Mouse (Mus musculus): Measurements from ENCODE around the gene Fam206a. TPM values are rescaled to one million over a fixed set of nuclear protein-coding genes. Genes with fewer than 3 reads are reported as not detected.

The Fam206a gene
- polyA plus RNA-seq, 1 experiment: 9.7 TPM

GRCm38 (mm10) chr4:56845896-56846533 is 43.9 kb downstream of the Fam206a start:
- Histone ChIP-seq H3K4me1 (ENCODE audit: control insufficient read depth, insufficient read depth, low read length) (peaks cover 4% of the 10 kb centered on the region; the same call in 1 of the 2 replicates), H3K27me3 (ENCODE audit: control insufficient read depth, insufficient read depth, low read length) (no peaks in the 10 kb centered on the region), H3K27ac (ENCODE audit: insufficient read depth, low read length) (no peak overlapping the region), H3K4me3 (replicated peaks; ENCODE audit: insufficient read depth, low read depth, low read length) (no peak overlapping the region)
- 72% methylated on average over 12 of the region's 12 CpGs for WGBS
- TF ChIP-seq CTCF (IDR thresholded peaks at IDR 0.05; ENCODE audit: borderline replicate concordance, insufficient read depth, low read depth, low read length) (no peak), POLR2A (IDR thresholded peaks at IDR 0.05; ENCODE audit: borderline replicate concordance, insufficient read depth, low read length) (no peak)
- no peak for DNase-seq

GRCm38 (mm10) chr4:56847400-56847799 is 45.3 kb downstream of the Fam206a start:
- no peaks in the 10 kb centered on the region for H3K27me3 ChIP-seq (ENCODE audit: control insufficient read depth, insufficient read depth, low read length)
- no peak for DNase-seq
- H3K4me1 ChIP-seq (ENCODE audit: control insufficient read depth, insufficient read depth, low read length): peaks cover 4% of the 10 kb centered on the region; the same call in 1 of the 2 replicates
- no peak for TF ChIP-seq CTCF (IDR thresholded peaks at IDR 0.05; ENCODE audit: borderline replicate concordance, insufficient read depth, low read depth, low read length)
- no peak for TF ChIP-seq POLR2A (IDR thresholded peaks at IDR 0.05; ENCODE audit: borderline replicate concordance, insufficient read depth, low read length)
- 98% methylated on average over 3 of the region's 3 CpGs for WGBS
- no peak overlapping the region for H3K27ac ChIP-seq (ENCODE audit: insufficient read depth, low read length)
- no peak overlapping the region for H3K4me3 ChIP-seq (replicated peaks; ENCODE audit: insufficient read depth, low read depth, low read length)

GRCm38 (mm10) chr4:56848044-56848443 is 45.9 kb downstream of the Fam206a start:
- no peak for TF ChIP-seq POLR2A (IDR thresholded peaks at IDR 0.05; ENCODE audit: borderline replicate concordance, insufficient read depth, low read length)
- TF ChIP-seq CTCF (IDR thresholded peaks at IDR 0.05; ENCODE audit: borderline replicate concordance, insufficient read depth, low read depth, low read length): no peak
- no peaks in the 10 kb centered on the region for H3K27me3 ChIP-seq (ENCODE audit: control insufficient read depth, insufficient read depth, low read length)
- 82% methylated on average over 6 of the region's 6 CpGs for WGBS
- no peak overlapping the region for H3K27ac ChIP-seq (ENCODE audit: insufficient read depth, low read length)
- no peak overlapping the region for H3K4me3 ChIP-seq (replicated peaks; ENCODE audit: insufficient read depth, low read depth, low read length)
- DNase-seq: no peak
- H3K4me1 ChIP-seq (ENCODE audit: control insufficient read depth, insufficient read depth, low read length): peaks cover 4% of the 10 kb centered on the region; the same call in 1 of the 2 replicates

GRCm38 (mm10) chr4:56850724-56851123 is 48.6 kb downstream of the Fam206a start:
- H3K4me3 ChIP-seq (replicated peaks; ENCODE audit: insufficient read depth, low read depth, low read length): no peak overlapping the region
- H3K4me1 ChIP-seq (ENCODE audit: control insufficient read depth, insufficient read depth, low read length): peaks cover 4% of the 10 kb centered on the region; the same call in 1 of the 2 replicates
- H3K27ac ChIP-seq (ENCODE audit: insufficient read depth, low read length): no peak overlapping the region
- H3K27me3 ChIP-seq (ENCODE audit: control insufficient read depth, insufficient read depth, low read length): no peaks in the 10 kb centered on the region
- 6% methylated on average over 6 of the region's 6 CpGs for WGBS
- peak; percentile 20 to 25 for DNase-seq
- no peak for TF ChIP-seq CTCF (IDR thresholded peaks at IDR 0.05; ENCODE audit: borderline replicate concordance, insufficient read depth, low read depth, low read length)
- TF ChIP-seq POLR2A (IDR thresholded peaks at IDR 0.05; ENCODE audit: borderline replicate concordance, insufficient read depth, low read length): no peak

- Histone ChIP-seq H3K4me3 (replicated peaks; ENCODE audit: insufficient read depth, low read depth, low read length) (no peak overlapping the region), H3K4me1 (ENCODE audit: control insufficient read depth, insufficient read depth, low read length) (no peaks in the 10 kb centered on the region), H3K27ac (ENCODE audit: insufficient read depth, low read length) (no peak overlapping the region), H3K27me3 (ENCODE audit: control insufficient read depth, insufficient read depth, low read length) (no peaks in the 10 kb centered on the region)
- 94% methylated on average over 5 of the region's 5 CpGs for WGBS
- no peak for DNase-seq
- TF ChIP-seq CTCF (IDR thresholded peaks at IDR 0.05; ENCODE audit: borderline replicate concordance, insufficient read depth, low read depth, low read length): no peak
- TF ChIP-seq POLR2A (IDR thresholded peaks at IDR 0.05; ENCODE audit: borderline replicate concordance, insufficient read depth, low read length): no peak
Measured at GRCm38 (mm10) chr4:56855935-56856334, 53.8 kb downstream of the Fam206a start.

- DNase-seq: no peak
- Histone ChIP-seq H3K4me3 (replicated peaks; ENCODE audit: insufficient read depth, low read depth, low read length) (no peak overlapping the region), H3K4me1 (ENCODE audit: control insufficient read depth, insufficient read depth, low read length) (no peaks in the 10 kb centered on the region), H3K27ac (ENCODE audit: insufficient read depth, low read length) (no peak overlapping the region), H3K27me3 (ENCODE audit: control insufficient read depth, insufficient read depth, low read length) (no peaks in the 10 kb centered on the region)
- TF ChIP-seq CTCF (IDR thresholded peaks at IDR 0.05; ENCODE audit: borderline replicate concordance, insufficient read depth, low read depth, low read length) (no peak), POLR2A (IDR thresholded peaks at IDR 0.05; ENCODE audit: borderline replicate concordance, insufficient read depth, low read length) (no peak)
- 87% methylated on average over 8 of the region's 8 CpGs for WGBS
Measured at GRCm38 (mm10) chr4:56856371-56856949, 54.3 kb downstream of the Fam206a start.

- no peak for DNase-seq
- TF ChIP-seq POLR2A (IDR thresholded peaks at IDR 0.05; ENCODE audit: borderline replicate concordance, insufficient read depth, low read length): no peak
- no peak for TF ChIP-seq CTCF (IDR thresholded peaks at IDR 0.05; ENCODE audit: borderline replicate concordance, insufficient read depth, low read depth, low read length)
- Histone ChIP-seq H3K27me3 (ENCODE audit: control insufficient read depth, insufficient read depth, low read length) (no peaks in the 10 kb centered on the region), H3K4me1 (ENCODE audit: control insufficient read depth, insufficient read depth, low read length) (peaks cover 13% of the 10 kb centered on the region), H3K27ac (ENCODE audit: insufficient read depth, low read length) (no peak overlapping the region), H3K4me3 (replicated peaks; ENCODE audit: insufficient read depth, low read depth, low read length) (no peak overlapping the region)
- WGBS: 81% methylated on average over 9 of the region's 9 CpGs
Measured at GRCm38 (mm10) chr4:56858733-56859132, 56.6 kb downstream of the Fam206a start.

Other genes with a start within 250 kb of the Fam206a start
- gene Gm26657, start 62.3 kb upstream of the Fam206a start, polyA plus RNA-seq (2012; rRNA removed): not detected in 2 replicates
- gene Actl7b, start 60.9 kb upstream of the Fam206a start, polyA plus RNA-seq (2012; rRNA removed): 0.06 and 0.11 TPM in 2 replicates
- not detected in 2 replicates for gene Actl7a, start 58.9 kb upstream of the Fam206a start, polyA plus RNA-seq (2012; rRNA removed)
- gene Elp1, start within 50 bp of the Fam206a start, polyA plus RNA-seq (2012; rRNA removed): 57.2 and 59.7 TPM in 2 replicates
- gene Ctnnal1, start 62.8 kb downstream of the Fam206a start, polyA plus RNA-seq (2012; rRNA removed): 33.9 and 34.5 TPM in 2 replicates
- 11.0 and 11.5 TPM in 2 replicates for gene Tmem245, start 145.1 kb downstream of the Fam206a start, polyA plus RNA-seq (2012; rRNA removed)
- 102 and 111 TPM in 2 replicates for gene Frrs1l, start 188.0 kb downstream of the Fam206a start, polyA plus RNA-seq (2012; rRNA removed)

All from cerebellum, adult 2 months (tissue).